Mouse (Mus musculus): ENCODE measurements around the gene Tnfrsf21.

The Tnfrsf21 gene

GRCm38 (mm10) chr17:43025048-43025447 lies 8.7 kb downstream of the Tnfrsf21 start:
- DNase-seq (ENCODE audit: low spot score): no peak

- DNase-seq (ENCODE audit: low spot score): no peak
Measured at GRCm38 (mm10) chr17:43025819-43026593, 9.7 kb downstream of the Tnfrsf21 start.

GRCm38 (mm10) chr17:43026708-43027107 lies 10.4 kb downstream of the Tnfrsf21 start:
- no peak for DNase-seq (ENCODE audit: low spot score)

GRCm38 (mm10) chr17:43029546-43029945 lies 13.2 kb downstream of the Tnfrsf21 start:
- DNase-seq (ENCODE audit: low spot score): no peak

GRCm38 (mm10) chr17:43030290-43030689 lies 13.9 kb downstream of the Tnfrsf21 start:
- DNase-seq (ENCODE audit: low spot score): no peak

- DNase-seq (ENCODE audit: low spot score): no peak
Measured at GRCm38 (mm10) chr17:43032489-43033036, 16.2 kb downstream of the Tnfrsf21 start.

- no peak for DNase-seq (ENCODE audit: low spot score)
Measured at GRCm38 (mm10) chr17:43035386-43035785, 19.0 kb downstream of the Tnfrsf21 start.

- no peak for DNase-seq (ENCODE audit: low spot score)
Measured at GRCm38 (mm10) chr17:43036058-43036757, 19.9 kb downstream of the Tnfrsf21 start.

- no peak for DNase-seq (ENCODE audit: low spot score)
Measured at GRCm38 (mm10) chr17:43040571-43040970, 24.2 kb downstream of the Tnfrsf21 start.

GRCm38 (mm10) chr17:43050619-43051018 lies 34.3 kb downstream of the Tnfrsf21 start:
- no peak for DNase-seq (ENCODE audit: low spot score)

- no peak for DNase-seq (ENCODE audit: low spot score)
Measured at GRCm38 (mm10) chr17:43052791-43053190, 36.4 kb downstream of the Tnfrsf21 start.

- no peak for DNase-seq (ENCODE audit: low spot score)
Measured at GRCm38 (mm10) chr17:43053943-43054342, 37.6 kb downstream of the Tnfrsf21 start.

- DNase-seq (ENCODE audit: low spot score): no peak
Measured at GRCm38 (mm10) chr17:43058277-43059025, 42.1 kb downstream of the Tnfrsf21 start.

- DNase-seq (ENCODE audit: low spot score): no peak
Measured at GRCm38 (mm10) chr17:43064705-43065104, 48.4 kb downstream of the Tnfrsf21 start.

GRCm38 (mm10) chr17:43068846-43069553 lies 52.6 kb downstream of the Tnfrsf21 start:
- no peak for DNase-seq (ENCODE audit: low spot score)

- no peak for DNase-seq (ENCODE audit: low spot score)
Measured at GRCm38 (mm10) chr17:43070946-43071345, 54.6 kb downstream of the Tnfrsf21 start.

- no peak for DNase-seq (ENCODE audit: low spot score)
Measured at GRCm38 (mm10) chr17:43072142-43072786, 55.9 kb downstream of the Tnfrsf21 start.

- no peak for DNase-seq (ENCODE audit: low spot score)
Measured at GRCm38 (mm10) chr17:43072787-43073148, 56.4 kb downstream of the Tnfrsf21 start.

- DNase-seq (ENCODE audit: low spot score): no peak
Measured at GRCm38 (mm10) chr17:43074391-43074790, 58.0 kb downstream of the Tnfrsf21 start.

- DNase-seq (ENCODE audit: low spot score): no peak
Measured at GRCm38 (mm10) chr17:43075100-43075499, 58.7 kb downstream of the Tnfrsf21 start.

GRCm38 (mm10) chr17:43075937-43076336 lies 59.6 kb downstream of the Tnfrsf21 start:
- no peak for DNase-seq (ENCODE audit: low spot score)
